Mouse (Mus musculus) liver, adult 2 months (tissue): Measurements from ENCODE around the gene Mnat1. TPM values are rescaled to one million over a fixed set of nuclear protein-coding genes. Genes with fewer than 3 reads are reported as not detected.

Source experiments
- DNase-seq: peaks from one replicate; pipeline ENCODE4 v3.0.0-alpha.2; 2011; ENCODE audit warnings: low read depth, low spot score; ENCODE audit errors: extremely low read depth
- H3K27ac ChIP-seq: fragments of 200-500 bp; replicated peaks from 2 replicates; pipeline ENCODE4 v1.5.1; 2012; ENCODE audit warnings: low read depth, mild to moderate bottlenecking, control low read depth, inconsistent platforms, low read length; ENCODE audit not compliant: insufficient read depth
- H3K27me3 ChIP-seq: fragments of 200-500 bp; 2 replicates; pipeline ENCODE4 v1.6.1; 2012; ENCODE audit warnings: mild to moderate bottlenecking, moderate library complexity, low read length, inconsistent platforms; ENCODE audit not compliant: control insufficient read depth, insufficient read depth
- H3K36me3 ChIP-seq: fragments of 200-500 bp; 2 replicates; pipeline ENCODE4 v1.6.1; 2012; ENCODE audit warnings: low read length, inconsistent platforms; ENCODE audit not compliant: control insufficient read depth, insufficient read depth
- H3K4me1 ChIP-seq: fragments of 200-500 bp; 2 replicates; pipeline ENCODE4 v1.6.1; 2011; ENCODE audit warnings: low read length; ENCODE audit not compliant: control insufficient read depth, insufficient read depth
- H3K4me3 ChIP-seq: fragments of 200-500 bp; 2 replicates; pipeline ENCODE4 v1.5.1; 2011; ENCODE audit warnings: low read depth, mild to moderate bottlenecking, control low read depth, low read length, moderate library complexity; ENCODE audit not compliant: insufficient read depth
- H3K79me2 ChIP-seq: fragments of 200-500 bp; 2 replicates; pipeline ENCODE4 v1.6.1; 2012; ENCODE audit warnings: inconsistent platforms, mild to moderate bottlenecking, low read length, moderate library complexity; ENCODE audit not compliant: control insufficient read depth, insufficient read depth
- H3K9ac ChIP-seq: fragments of 200-500 bp; 2 replicates; pipeline ENCODE4 v1.6.1; 2012; ENCODE audit warnings: low read depth, mild to moderate bottlenecking, control low read depth, inconsistent platforms, low read length
- CTCF ChIP-seq: fragments of 200-500 bp; IDR thresholded peaks from 2 replicates; pipeline ENCODE4 v1.5.1; 2011; ENCODE audit warnings: low read depth, low read length, control low read depth
- POLR2A ChIP-seq: fragments of 200-500 bp; IDR thresholded peaks from 2 replicates; pipeline ENCODE4 v1.6.1; 2011; ENCODE audit warnings: low read length, control low read depth; ENCODE audit not compliant: insufficient read depth; ENCODE audit errors: extremely low read depth
- WGBS: fragments of 180-500 bp; shearing (Covaris S2); methylation state at CpG from one replicate; pipeline ENCODE4 v1.1.7; 2018; 5-methylcytosine and 5-hydroxymethylcytosine counted together
- polyA plus RNA-seq: library from polyadenylated mRNA; depleted of rRNA; stranded (reverse); fragments of >200 nt; gene quantifications from 2 replicates; pipeline ENCODE4 v1.2.3, GENCODE M21; 2012
- total RNA-seq: library from RNA; depleted of rRNA; stranded (reverse); fragments of >200 nt; gene quantifications from 2 replicates; pipeline ENCODE4 v1.2.3, GENCODE M21; 2014

Gene Mnat1
- total and polyA plus RNA-seq, 2 experiments: 3.4 to 10.6 TPM

- H3K4me1 ChIP-seq: no peaks in the 10 kb centered on the region
- no peaks in the 10 kb centered on the region; the same call in none of the 2 replicates for H3K36me3 ChIP-seq
- WGBS: 86% methylated on average over 7 of the region's 7 CpGs
- H3K9ac ChIP-seq: no peak overlapping the region
- no peak for TF ChIP-seq POLR2A
- no peak for TF ChIP-seq CTCF
- H3K27me3 ChIP-seq: no peaks in the 10 kb centered on the region
- no peak overlapping the region for H3K27ac ChIP-seq
- H3K79me2 ChIP-seq: no peaks in the 10 kb centered on the region
- DNase-seq: no peak
- no peak overlapping the region for H3K4me3 ChIP-seq
Observed at GRCm38 (mm10) chr12:73199375-73199774, 75.9 kb downstream of the Mnat1 start.

- Histone ChIP-seq H3K4me1 (no peaks in the 10 kb centered on the region), H3K79me2 (no peaks in the 10 kb centered on the region), H3K4me3 (no peak overlapping the region), H3K27me3 (no peaks in the 10 kb centered on the region), H3K36me3 (no peaks in the 10 kb centered on the region), H3K27ac (no peak overlapping the region), H3K9ac (no peak overlapping the region)
- 76% methylated on average over 3 of the region's 3 CpGs for WGBS
- DNase-seq: no peak
- TF ChIP-seq CTCF (no peak), POLR2A (no peak)
Observed at GRCm38 (mm10) chr12:73201587-73201986, 78.1 kb downstream of the Mnat1 start.

GRCm38 (mm10) chr12:73205710-73206649 lies 82.5 kb downstream of the Mnat1 start:
- no peak for TF ChIP-seq POLR2A
- no peak for TF ChIP-seq CTCF
- Histone ChIP-seq H3K4me3 (no peak overlapping the region), H3K79me2 (no peaks in the 10 kb centered on the region), H3K27me3 (no peaks in the 10 kb centered on the region), H3K4me1 (no peaks in the 10 kb centered on the region), H3K9ac (no peak overlapping the region), H3K36me3 (no peaks in the 10 kb centered on the region), H3K27ac (no peak overlapping the region)
- DNase-seq: no peak
- WGBS: 63% methylated on average over 11 of the region's 11 CpGs

- no peak for DNase-seq
- no peaks in the 10 kb centered on the region for H3K27me3 ChIP-seq
- no peak overlapping the region for H3K9ac ChIP-seq
- no peaks in the 10 kb centered on the region for H3K36me3 ChIP-seq
- H3K4me3 ChIP-seq: no peak overlapping the region
- H3K27ac ChIP-seq: no peak overlapping the region
- WGBS: 73% methylated on average over 4 of the region's 4 CpGs
- H3K79me2 ChIP-seq: no peaks in the 10 kb centered on the region
- TF ChIP-seq POLR2A: no peak
- TF ChIP-seq CTCF: no peak
- no peaks in the 10 kb centered on the region for H3K4me1 ChIP-seq
Observed at GRCm38 (mm10) chr12:73207008-73207407, 83.5 kb downstream of the Mnat1 start.

- no peak for DNase-seq
- no peaks in the 10 kb centered on the region for H3K79me2 ChIP-seq
- H3K4me1 ChIP-seq: no peaks in the 10 kb centered on the region
- no peak overlapping the region for H3K4me3 ChIP-seq
- no peaks in the 10 kb centered on the region for H3K36me3 ChIP-seq
- no peak overlapping the region for H3K9ac ChIP-seq
- H3K27me3 ChIP-seq: no peaks in the 10 kb centered on the region
- no peak for TF ChIP-seq CTCF
- no peak for TF ChIP-seq POLR2A
- 46% methylated on average over 1 of the region's 1 CpGs for WGBS
- H3K27ac ChIP-seq: no peak overlapping the region
Observed at GRCm38 (mm10) chr12:73207461-73207860, 83.9 kb downstream of the Mnat1 start.

GRCm38 (mm10) chr12:73208518-73208917 lies 85.0 kb downstream of the Mnat1 start:
- no peaks in the 10 kb centered on the region for H3K36me3 ChIP-seq
- no peak overlapping the region for H3K9ac ChIP-seq
- WGBS: 93% methylated on average over 4 of the region's 4 CpGs
- no peaks in the 10 kb centered on the region for H3K79me2 ChIP-seq
- TF ChIP-seq CTCF (no peak), POLR2A (no peak)
- no peak overlapping the region for H3K4me3 ChIP-seq
- H3K4me1 ChIP-seq: no peaks in the 10 kb centered on the region
- DNase-seq: no peak
- no peaks in the 10 kb centered on the region for H3K27me3 ChIP-seq
- no peak overlapping the region for H3K27ac ChIP-seq
